In genomic region chr7:67549073-67549561, GRCm38 (mm10) we compare ENCODE assay signal across 8 mouse cellular contexts.
A peak's percentile ranks its signal among the peaks of the same experiment; 100 is the strongest.
DNase-seq lines count a peak whose midpoint lies in the region; ATAC-seq lines count a peak whose summit lies in the region.

No protein-coding gene starts in this region.

- no peaks in the 10 kb centered on the region for H3K36me3 ChIP-seq in forebrain, embryonic 13.5 days (ENCODE audit: poor library complexity, severe bottlenecking)
- H3K36me3 ChIP-seq in heart, embryonic 16.5 days (ENCODE audit: control insufficient read depth, insufficient read depth), result no peaks in the 10 kb centered on the region
- no peaks in the 10 kb centered on the region for H3K36me3 ChIP-seq in neural tube, embryonic 15.5 days

- H3K4me3 ChIP-seq in forebrain, embryonic 13.5 days, result no peak overlapping the region
- H3K4me3 ChIP-seq in heart, embryonic 16.5 days (ENCODE audit: low read length), result no peak overlapping the region
- H3K4me3 ChIP-seq in neural tube, embryonic 15.5 days (replicated peaks), result no peak overlapping the region

- peaks cover 15% of the 10 kb centered on the region for H3K4me1 ChIP-seq in forebrain, embryonic 13.5 days
- peaks cover 14% of the 10 kb centered on the region for H3K4me1 ChIP-seq in heart, embryonic 16.5 days (ENCODE audit: control insufficient read depth, insufficient read depth, low read length)
- peaks cover 7% of the 10 kb centered on the region; the same call in 1 of the 2 replicates for H3K4me1 ChIP-seq in neural tube, embryonic 15.5 days

- ATAC-seq in forebrain, embryonic 13.5 days, result peak; percentile 95
- peak; percentile 91 for ATAC-seq in heart, embryonic 16.5 days (replicated peaks; ENCODE audit: extremely low read depth, insufficient read depth, low FRiP score)
- ATAC-seq in neural tube, embryonic 15.5 days (ENCODE audit: low FRiP score), result peak; percentile 87

- no peak overlapping the region for H3K9ac ChIP-seq in forebrain, embryonic 13.5 days
- no peak overlapping the region for H3K9ac ChIP-seq in heart, embryonic 16.5 days (ENCODE audit: low read length)
- no peak overlapping the region for H3K9ac ChIP-seq in neural tube, embryonic 15.5 days (replicated peaks)

- no peak overlapping the region for H3K27ac ChIP-seq in forebrain, embryonic 13.5 days
- peak overlapping the region; percentile 58; the same call in 1 of the 2 replicates for H3K27ac ChIP-seq in heart, embryonic 16.5 days (ENCODE audit: low read length)
- peak overlapping the region; percentile 34; the same call in 1 of the 2 replicates for H3K27ac ChIP-seq in neural tube, embryonic 15.5 days (replicated peaks)

- H3K4me2 ChIP-seq in forebrain, embryonic 13.5 days, result no peak overlapping the region
- H3K4me2 ChIP-seq in heart, embryonic 16.5 days (ENCODE audit: low read depth, low read length), result no peak overlapping the region
- no peak overlapping the region for H3K4me2 ChIP-seq in neural tube, embryonic 15.5 days

- no peaks in the 10 kb centered on the region for H3K27me3 ChIP-seq in forebrain, embryonic 13.5 days
- H3K27me3 ChIP-seq in heart, embryonic 16.5 days (ENCODE audit: control insufficient read depth, insufficient read depth, low read length), result no peaks in the 10 kb centered on the region
- no peaks in the 10 kb centered on the region for H3K27me3 ChIP-seq in neural tube, embryonic 15.5 days (replicated peaks)

- no peaks in the 10 kb centered on the region for H3K9me3 ChIP-seq in forebrain, embryonic 13.5 days (replicated peaks)
- H3K9me3 ChIP-seq in heart, embryonic 16.5 days (replicated peaks; ENCODE audit: control insufficient read depth, low read length), result no peaks in the 10 kb centered on the region
- H3K9me3 ChIP-seq in neural tube, embryonic 15.5 days (replicated peaks), result no peaks in the 10 kb centered on the region

- 23% methylated on average over 6 of the region's 6 CpGs for WGBS in forebrain, embryonic 13.5 days
- 16% methylated on average over 6 of the region's 6 CpGs for WGBS in heart, embryonic 16.5 days
- 19% methylated on average over 6 of the region's 6 CpGs for WGBS in neural tube, embryonic 15.5 days

- DNase-seq in CD4-positive helper T cell, adult 2 months (ENCODE audit: low read depth, low spot score), result peak; percentile 7
- peak; percentile 59 for DNase-seq in brain, embryonic 18.5 days (ENCODE audit: low read depth, low spot score)
- DNase-seq in kidney, postnatal 25 days, result peak; percentile 90 to 92
- peak; percentile 68 to 81 for DNase-seq in lung, adult 18-20 months
- peak; percentile 33 to 42 for DNase-seq in thymus, adult 18-20 months

Comparison
In these comparisons a context has a peak if more than half of its experiments do, and no peak if none do; other contexts are left out.
1. DNase-seq: peak in every context shown above with its lines; median percentile 91 in kidney, postnatal 25 days; 74 in lung, adult 18-20 months; 59 in brain, embryonic 18.5 days; 38 in thymus, adult 18-20 months; 7 in CD4-positive helper T cell, adult 2 months.